Mouse (Mus musculus) E14TG2a.4 (cell line): ENCODE data around the gene Cdc73.

Experiments used
- H3K27me3 ChIP-seq: 2 replicates; pipeline ENCODE4 v1.6.1; 2014; ENCODE audit warnings: low read length, control low read depth; ENCODE audit not compliant: insufficient read depth
- H3K36me3 ChIP-seq: 2 replicates; pipeline ENCODE4 v1.6.1; 2014; ENCODE audit warnings: low read length, control low read depth; ENCODE audit not compliant: insufficient read depth
- H3K4me1 ChIP-seq: replicated peaks from 2 replicates; pipeline ENCODE4 v1.6.1; 2014; ENCODE audit warnings: low read depth, low read length, control low read depth
- H3K4me3 ChIP-seq: replicated peaks from 2 replicates; pipeline ENCODE4 v1.5.1; 2014; ENCODE audit warnings: mild to moderate bottlenecking, low read length
- H3K9me3 ChIP-seq: 2 replicates; pipeline ENCODE4 v1.6.1; 2014; ENCODE audit warnings: low read length, control low read depth
- CTCF ChIP-seq: conservative IDR thresholded peaks from 2 replicates; pipeline ENCODE4 v1.5.1; 2014; ENCODE audit warnings: low read length
- NANOG ChIP-seq: IDR thresholded peaks from 2 replicates; pipeline ENCODE4 v1.6.1; 2014; ENCODE audit warnings: borderline replicate concordance, low read length, mixed read lengths
- POU5F1 ChIP-seq: IDR thresholded peaks from 2 replicates; pipeline ENCODE4 v1.6.1; 2014; ENCODE audit warnings: low read length, borderline replicate concordance

Gene Cdc73

GRCm38 (mm10) chr1:143702741-143703262, at the start of gene Cdc73:
TSS of gene Cdc73 (minus strand) at chr1:143702893.
- Histone ChIP-seq H3K27me3 (peaks cover 4% of the 10 kb centered on the region; the same call in 1 of the 2 replicates), H3K36me3 (peaks cover 18% of the 10 kb centered on the region), H3K4me3 (peak within 1 kb of the TSS; percentile 99), H3K9me3 (no peaks in the 10 kb centered on the region), H3K4me1 (peaks cover 24% of the 10 kb centered on the region)
- no peak for TF ChIP-seq CTCF
- no peak for TF ChIP-seq POU5F1
- TF ChIP-seq NANOG = no peak

- Histone ChIP-seq H3K4me1 (peaks cover 45% of the 10 kb centered on the region), H3K4me3 (no peak overlapping the region), H3K36me3 (peaks cover 43% of the 10 kb centered on the region), H3K27me3 (no peaks in the 10 kb centered on the region), H3K9me3 (no peaks in the 10 kb centered on the region)
- TF ChIP-seq CTCF (no peak), NANOG (no peak), POU5F1 (no peak)
Measured at GRCm38 (mm10) chr1:143745871-143746270, 43.2 kb upstream of the Cdc73 start.

GRCm38 (mm10) chr1:143742186-143742585, 39.5 kb upstream of the Cdc73 start:
- H3K4me3 ChIP-seq = no peak overlapping the region
- peaks cover 31% of the 10 kb centered on the region for H3K36me3 ChIP-seq
- TF ChIP-seq POU5F1 (no peak), NANOG (no peak), CTCF (no peak)
- H3K4me1 ChIP-seq = peaks cover 58% of the 10 kb centered on the region
- H3K9me3 ChIP-seq = no peaks in the 10 kb centered on the region
- 0 out of 2 replicates have a peak, but pooled peaks cover 4% of the 10 kb centered on the region for H3K27me3 ChIP-seq

- H3K27me3 ChIP-seq = 0 out of 2 replicates have a peak, but pooled peaks cover 4% of the 10 kb centered on the region
- H3K4me1 ChIP-seq = peaks cover 59% of the 10 kb centered on the region
- no peak for TF ChIP-seq POU5F1
- TF ChIP-seq NANOG = no peak
- no peak for TF ChIP-seq CTCF
- H3K36me3 ChIP-seq = peaks cover 26% of the 10 kb centered on the region
- no peak overlapping the region for H3K4me3 ChIP-seq
- H3K9me3 ChIP-seq = no peaks in the 10 kb centered on the region
Measured at GRCm38 (mm10) chr1:143741331-143741730, 38.6 kb upstream of the Cdc73 start.

GRCm38 (mm10) chr1:143740581-143740980, 37.9 kb upstream of the Cdc73 start:
- TF ChIP-seq POU5F1 (no peak), CTCF (no peak), NANOG (no peak)
- Histone ChIP-seq H3K9me3 (no peaks in the 10 kb centered on the region), H3K36me3 (peaks cover 26% of the 10 kb centered on the region), H3K4me3 (no peak overlapping the region; the same call in 1 of the 2 replicates), H3K27me3 (0 out of 2 replicates have a peak, but pooled peaks cover 4% of the 10 kb centered on the region), H3K4me1 (peaks cover 53% of the 10 kb centered on the region)

GRCm38 (mm10) chr1:143739361-143740350, 37.0 kb upstream of the Cdc73 start:
- Histone ChIP-seq H3K4me1 (peaks cover 52% of the 10 kb centered on the region), H3K4me3 (peak overlapping the region; percentile 85), H3K27me3 (0 out of 2 replicates have a peak, but pooled peaks cover 4% of the 10 kb centered on the region), H3K36me3 (peaks cover 22% of the 10 kb centered on the region), H3K9me3 (no peaks in the 10 kb centered on the region)
- no peak for TF ChIP-seq CTCF
- no peak for TF ChIP-seq POU5F1
- no peak for TF ChIP-seq NANOG

- Histone ChIP-seq H3K9me3 (no peaks in the 10 kb centered on the region), H3K4me1 (peaks cover 54% of the 10 kb centered on the region), H3K36me3 (peaks cover 22% of the 10 kb centered on the region), H3K27me3 (0 out of 2 replicates have a peak, but pooled peaks cover 4% of the 10 kb centered on the region), H3K4me3 (peak overlapping the region; percentile 85)
- no peak for TF ChIP-seq POU5F1
- TF ChIP-seq NANOG = no peak
- TF ChIP-seq CTCF = no peak
Measured at GRCm38 (mm10) chr1:143738811-143739210, 36.1 kb upstream of the Cdc73 start.

- peaks cover 61% of the 10 kb centered on the region for H3K4me1 ChIP-seq
- H3K9me3 ChIP-seq = no peaks in the 10 kb centered on the region
- H3K4me3 ChIP-seq = no peak overlapping the region
- 0 out of 2 replicates have a peak, but pooled peaks cover 4% of the 10 kb centered on the region for H3K27me3 ChIP-seq
- no peak for TF ChIP-seq NANOG
- no peak for TF ChIP-seq CTCF
- no peak for TF ChIP-seq POU5F1
- H3K36me3 ChIP-seq = no peaks in the 10 kb centered on the region
Measured at GRCm38 (mm10) chr1:143733914-143734410, 31.3 kb upstream of the Cdc73 start.
